Mouse (Mus musculus) MEL (cell line): ENCODE data around the gene Ppp1r15b.
A peak's percentile ranks its signal among the peaks of the same experiment; 100 is the strongest.

ENCODE experiments used
- CHD1 ChIP-seq: IDR thresholded peaks from 2 replicates; pipeline ENCODE4 v1.6.1; 2012; ENCODE audit warnings: low read depth, mild to moderate bottlenecking, inconsistent platforms, low read length, improper control_type of control experiment
- CTCF ChIP-seq, 3 experiments: IDR thresholded peaks in 2 of 3; conservative IDR thresholded peaks in 1 of 3; 2 replicates each; pipeline ENCODE4 v1.5.1; 2011 to 2012; ENCODE audit warnings: low read length in 3 of 3, low read depth in 2 of 3, mild to moderate bottlenecking in 2 of 3, improper control_type of control experiment in 1 of 3, inconsistent platforms in 1 of 3, mixed read lengths in 1 of 3, moderate library complexity in 1 of 3; ENCODE audit not compliant: control insufficient read depth in 1 of 3, insufficient read depth in 1 of 3, poor library complexity in 1 of 3, severe bottlenecking in 1 of 3
- KAT2A ChIP-seq: conservative IDR thresholded peaks from 2 replicates; pipeline ENCODE4 v1.6.1; 2012; ENCODE audit warnings: low read depth, low read length, improper control_type of control experiment, inconsistent platforms
- MEF2A ChIP-seq: IDR thresholded peaks from 2 replicates; pipeline ENCODE4 v1.6.1; 2014; ENCODE audit warnings: low read depth, mild to moderate bottlenecking, inconsistent platforms, low read length, improper control_type of control experiment; ENCODE audit not compliant: poor library complexity, insufficient replicate concordance, severe bottlenecking; ENCODE audit errors: extremely low read depth
- POLR2A ChIP-seq, 2 experiments: IDR thresholded peaks; 2 replicates each; pipeline ENCODE4 v1.6.1; 2011 to 2012; ENCODE audit warnings: low read length in 2 of 2, mild to moderate bottlenecking in 2 of 2, control low read depth in 1 of 2, improper control_type of control experiment in 1 of 2, low read depth in 1 of 2, moderate library complexity in 1 of 2; ENCODE audit not compliant: control insufficient read depth in 1 of 2, insufficient read depth in 1 of 2, poor library complexity in 1 of 2
- RAD21 ChIP-seq: IDR thresholded peaks from 2 replicates; pipeline ENCODE4 v1.6.1; 2011; ENCODE audit warnings: mild to moderate bottlenecking, low read depth, low read length, improper control_type of control experiment
- RCOR1 ChIP-seq: IDR thresholded peaks from 2 replicates; pipeline ENCODE4 v1.6.1; 2012; ENCODE audit warnings: low read depth, mild to moderate bottlenecking, inconsistent platforms, low read length, improper control_type of control experiment
- SMC3 ChIP-seq: IDR thresholded peaks from 2 replicates; pipeline ENCODE4 v1.6.1; 2011; ENCODE audit warnings: low read depth, low read length, improper control_type of control experiment
- TAL1 ChIP-seq: IDR thresholded peaks from 2 replicates; pipeline ENCODE4 v1.6.1; 2012; ENCODE audit warnings: mild to moderate bottlenecking, inconsistent platforms, low read length, moderate library complexity, mixed read lengths
- TBP ChIP-seq: IDR thresholded peaks from 2 replicates; pipeline ENCODE4 v1.8.0; 2011; ENCODE audit warnings: low read depth, low read length, improper control_type of control experiment
- TCF12 ChIP-seq: IDR thresholded peaks from 2 replicates; pipeline ENCODE4 v1.6.1; 2014; ENCODE audit warnings: low read depth, mild to moderate bottlenecking, inconsistent platforms, low read length, improper control_type of control experiment, moderate library complexity
- USF1 ChIP-seq: IDR thresholded peaks from 2 replicates; pipeline ENCODE4 v1.6.1; 2014; ENCODE audit warnings: low read depth, mild to moderate bottlenecking, inconsistent platforms, low read length, improper control_type of control experiment, moderate library complexity
- ZNF384 ChIP-seq: IDR thresholded peaks from 2 replicates; pipeline ENCODE4 v1.6.1; 2012; ENCODE audit warnings: low read depth, mild to moderate bottlenecking, inconsistent platforms, low read length, improper control_type of control experiment

DNA sequence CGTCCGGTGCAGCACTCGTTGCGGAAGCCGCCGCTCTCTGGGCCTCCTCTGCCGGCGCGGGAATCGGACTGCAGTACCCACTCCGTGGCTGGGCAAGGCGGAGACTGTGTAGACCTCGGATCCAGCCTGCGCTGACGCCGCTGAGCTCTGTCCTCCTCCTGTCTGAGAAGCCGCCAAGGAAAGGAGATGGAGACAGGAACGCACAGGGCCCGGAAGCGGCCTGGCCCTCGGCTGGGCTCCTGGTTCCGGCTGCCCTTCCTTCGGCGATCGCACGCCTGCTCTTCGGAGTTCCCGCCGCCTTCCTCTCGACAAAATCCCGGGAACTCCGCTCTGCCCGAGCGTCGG, 590 bp downstream of the Ppp1r15b start:
- no peak; the same call in 1 of the 2 replicates for TF ChIP-seq CHD1
- TF ChIP-seq ZNF384 = no peak
- no peak for TF ChIP-seq TBP
- TF ChIP-seq SMC3 = no peak
- TF ChIP-seq RCOR1 = no peak
- TF ChIP-seq TAL1 = no peak
- peak in 1 of 2 experiments; percentile 73; a peak in 1 of 4 replicates for TF ChIP-seq POLR2A (IDR thresholded peaks at IDR 0.05; ENCODE audit: control insufficient read depth in 1 of 2, insufficient read depth in 1 of 2, low read depth in 1 of 2, low read length in 2 of 2, poor library complexity in 1 of 2)
- TF ChIP-seq KAT2A = no peak
- TF ChIP-seq RAD21 = no peak
- no peak for TF ChIP-seq CTCF (IDR thresholded peaks at IDR 0.05 in 2 of 3, conservative IDR thresholded peaks at IDR 0.05 in 1 of 3; ENCODE audit: control insufficient read depth in 1 of 3, insufficient read depth in 1 of 3, low read depth in 2 of 3, low read length in 3 of 3, poor library complexity in 1 of 3, severe bottlenecking in 1 of 3)
- no peak for TF ChIP-seq MEF2A
- no peak for TF ChIP-seq USF1
- TF ChIP-seq TCF12 = no peak
